Comparison of ENCODE assay signal across 26 mouse cellular contexts in the genomic region with DNA sequence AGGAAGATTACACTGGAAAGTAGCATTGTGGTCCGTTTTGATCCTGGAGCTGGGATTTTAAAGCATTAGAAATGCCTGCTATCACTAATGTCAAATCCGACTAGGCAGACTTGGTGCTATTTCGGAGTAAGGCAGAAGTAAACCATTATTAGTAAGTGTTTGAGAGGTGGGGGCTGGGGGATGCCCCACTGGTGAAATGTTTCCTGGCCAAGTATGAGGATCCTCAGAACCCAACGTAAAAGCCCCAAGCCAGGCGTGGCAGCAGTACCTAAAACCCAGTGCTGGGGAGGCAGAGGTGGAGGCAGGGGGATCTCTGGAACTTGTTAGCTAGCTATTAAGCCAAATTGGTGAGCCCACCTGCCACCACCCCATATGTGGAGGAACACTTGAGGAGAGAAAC.
DNase-seq lines count a peak whose midpoint lies in the region; ATAC-seq lines count a peak whose summit lies in the region.
"Had no signal": no experiment of that assay in that cellular context is flagged by ENCODE, and none has a peak within 500 bp of the region (broad histone marks: within the 10 kb centered on the region; RNA-seq: fewer than 3 reads in every experiment).

No protein-coding gene starts in this region.

- DNase-seq in hindbrain, embryonic 10.5 days (ENCODE audit: low spot score): no peak
- DNase-seq in midbrain, embryonic 14.5 days: no peak
- no peak for DNase-seq in midbrain, embryonic 10.5 days (ENCODE audit: low spot score)
- no peak for DNase-seq in embryonic facial prominence, embryonic 14.5 days (ENCODE audit: low spot score)
- DNase-seq in neural tube, embryonic 10.5 days (ENCODE audit: extremely low spot score, low spot score): no peak
- DNase-seq in retina, embryonic 14.5 days (ENCODE audit: low spot score): no peak
- DNase-seq: adrenal gland, adult 2 months; B cell, adult 2 months; cerebellum, adult 11-12 months; cerebellum, postnatal 14 days; gastrocnemius, postnatal 14 days; heart, adult 11 months; kidney, adult 9 months; kidney, postnatal 25 days; layer of hippocampus, postnatal 36 days; retina, postnatal 1 day; right cerebral cortex, postnatal 25 days; spleen, adult 18-20 months; thymus, postnatal 14 days had no signal

- H3K9ac ChIP-seq in hindbrain, embryonic 16.5 days (ENCODE audit: low read depth, low read length): no peak overlapping the region
- H3K9ac ChIP-seq in midbrain, embryonic 14.5 days (replicated peaks; ENCODE audit: low read length): no peak overlapping the region
- no peak overlapping the region for H3K9ac ChIP-seq in embryonic facial prominence, embryonic 14.5 days (ENCODE audit: low read depth, low read length)
- H3K9ac ChIP-seq: hindbrain, embryonic 13.5 days; intestine, embryonic 15.5 days; liver, embryonic 15.5 days had no signal

- H3K36me3 ChIP-seq in hindbrain, embryonic 10.5 days: peaks cover 11% of the 10 kb centered on the region
- H3K36me3 ChIP-seq in hindbrain, embryonic 16.5 days (ENCODE audit: control insufficient read depth, insufficient read depth, low read length): no peaks in the 10 kb centered on the region
- H3K36me3 ChIP-seq in midbrain, embryonic 14.5 days (ENCODE audit: control insufficient read depth, insufficient read depth, low read length): no peaks in the 10 kb centered on the region
- peaks cover 12% of the 10 kb centered on the region for H3K36me3 ChIP-seq in midbrain, embryonic 10.5 days
- no peaks in the 10 kb centered on the region for H3K36me3 ChIP-seq in embryonic facial prominence, embryonic 14.5 days (ENCODE audit: control insufficient read depth, insufficient read depth, low read length)
- H3K36me3 ChIP-seq: hindbrain, embryonic 13.5 days; intestine, embryonic 15.5 days; liver, embryonic 15.5 days had no signal

- H3K27ac ChIP-seq in hindbrain, embryonic 10.5 days: peak overlapping the region; percentile 16; the same call in 1 of the 2 replicates
- no peak overlapping the region for H3K27ac ChIP-seq in hindbrain, embryonic 16.5 days (ENCODE audit: low read depth, low read length)
- H3K27ac ChIP-seq in midbrain, embryonic 14.5 days (replicated peaks; ENCODE audit: low read depth, low read length): 0 out of 2 replicates have a peak overlapping the region, but pooled peaks have one; percentile 8
- no peak overlapping the region for H3K27ac ChIP-seq in midbrain, embryonic 10.5 days (replicated peaks)
- 0 out of 2 replicates have a peak overlapping the region, but pooled peaks have one; percentile 68 for H3K27ac ChIP-seq in embryonic facial prominence, embryonic 14.5 days (replicated peaks; ENCODE audit: low read depth, low read length)
- H3K27ac ChIP-seq: hindbrain, embryonic 13.5 days; layer of hippocampus, adult 2 months; liver, embryonic 15.5 days had no signal

- peaks cover 9% of the 10 kb centered on the region for H3K4me1 ChIP-seq in hindbrain, embryonic 10.5 days (replicated peaks)
- no peaks in the 10 kb centered on the region for H3K4me1 ChIP-seq in hindbrain, embryonic 16.5 days (ENCODE audit: control insufficient read depth, insufficient read depth, low read depth, low read length)
- no peaks in the 10 kb centered on the region for H3K4me1 ChIP-seq in midbrain, embryonic 14.5 days (ENCODE audit: control insufficient read depth, insufficient read depth, low read length)
- H3K4me1 ChIP-seq in midbrain, embryonic 10.5 days: peaks cover 5% of the 10 kb centered on the region; the same call in 1 of the 2 replicates
- H3K4me1 ChIP-seq in embryonic facial prominence, embryonic 14.5 days (ENCODE audit: control insufficient read depth, insufficient read depth, low read length): peaks cover 8% of the 10 kb centered on the region; the same call in 1 of the 2 replicates

- H3K9me3 ChIP-seq in hindbrain, embryonic 10.5 days: no peaks in the 10 kb centered on the region
- H3K9me3 ChIP-seq in hindbrain, embryonic 16.5 days (ENCODE audit: control insufficient read depth, low read length): no peaks in the 10 kb centered on the region
- no peaks in the 10 kb centered on the region for H3K9me3 ChIP-seq in midbrain, embryonic 14.5 days (ENCODE audit: control insufficient read depth, low read length)
- H3K9me3 ChIP-seq in midbrain, embryonic 10.5 days (replicated peaks): no peaks in the 10 kb centered on the region
- H3K9me3 ChIP-seq in embryonic facial prominence, embryonic 14.5 days (ENCODE audit: control insufficient read depth, low read length): no peaks in the 10 kb centered on the region
- H3K9me3 ChIP-seq: forebrain, embryonic 10.5 days; hindbrain, embryonic 13.5 days; intestine, embryonic 15.5 days; liver, embryonic 15.5 days had no signal

- WGBS in hindbrain, embryonic 10.5 days: 82% methylated on average over 5 of the region's 5 CpGs
- WGBS in hindbrain, embryonic 16.5 days: 81% methylated on average over 5 of the region's 5 CpGs
- 80% methylated on average over 5 of the region's 5 CpGs for WGBS in midbrain, embryonic 14.5 days
- 82% methylated on average over 5 of the region's 5 CpGs for WGBS in midbrain, embryonic 10.5 days
- WGBS in embryonic facial prominence, embryonic 14.5 days: 56% methylated on average over 5 of the region's 5 CpGs

- H3K27me3 ChIP-seq in hindbrain, embryonic 10.5 days (ENCODE audit: insufficient read depth, poor library complexity, severe bottlenecking): no peaks in the 10 kb centered on the region
- H3K27me3 ChIP-seq in hindbrain, embryonic 16.5 days (replicated peaks; ENCODE audit: control insufficient read depth, insufficient read depth, low read length): no peaks in the 10 kb centered on the region
- H3K27me3 ChIP-seq in midbrain, embryonic 14.5 days (ENCODE audit: control insufficient read depth, insufficient read depth, low read length): no peaks in the 10 kb centered on the region
- no peaks in the 10 kb centered on the region for H3K27me3 ChIP-seq in midbrain, embryonic 10.5 days (ENCODE audit: low read depth, poor library complexity, severe bottlenecking)
- H3K27me3 ChIP-seq in embryonic facial prominence, embryonic 14.5 days (replicated peaks; ENCODE audit: control insufficient read depth, insufficient read depth, low read length): no peaks in the 10 kb centered on the region
- H3K27me3 ChIP-seq: hindbrain, embryonic 13.5 days; intestine, embryonic 15.5 days; liver, embryonic 15.5 days had no signal

- no peak overlapping the region for H3K4me3 ChIP-seq in hindbrain, embryonic 10.5 days
- H3K4me3 ChIP-seq in hindbrain, embryonic 16.5 days (ENCODE audit: low read length): no peak overlapping the region
- no peak overlapping the region for H3K4me3 ChIP-seq in midbrain, embryonic 14.5 days (replicated peaks; ENCODE audit: low read depth, low read length)
- no peak overlapping the region for H3K4me3 ChIP-seq in midbrain, embryonic 10.5 days
- H3K4me3 ChIP-seq in embryonic facial prominence, embryonic 14.5 days (ENCODE audit: low read depth, low read length): no peak overlapping the region
- H3K4me3 ChIP-seq: forebrain, embryonic 10.5 days; hindbrain, embryonic 13.5 days; intestine, embryonic 15.5 days; layer of hippocampus, adult 2 months; liver, embryonic 15.5 days had no signal

- ATAC-seq in hindbrain, embryonic 16.5 days: no peak
- ATAC-seq in midbrain, embryonic 14.5 days (ENCODE audit: low FRiP score, low TSS enrichment): no peak
- no peak for ATAC-seq in embryonic facial prominence, embryonic 14.5 days (ENCODE audit: low read depth)
- ATAC-seq: forebrain, embryonic 16.5 days had no signal

- H3K4me2 ChIP-seq in hindbrain, embryonic 16.5 days (ENCODE audit: low read length): no peak overlapping the region
- no peak overlapping the region for H3K4me2 ChIP-seq in midbrain, embryonic 14.5 days (ENCODE audit: low read length)
- no peak overlapping the region for H3K4me2 ChIP-seq in embryonic facial prominence, embryonic 14.5 days (ENCODE audit: low read depth, low read length)
- H3K4me2 ChIP-seq: hindbrain, embryonic 13.5 days; intestine, embryonic 15.5 days; liver, embryonic 15.5 days had no signal

Comparison
In these comparisons a context has a peak if more than half of its experiments do, and no peak if none do; other contexts are left out.
1. H3K27ac ChIP-seq: peak in hindbrain, embryonic 10.5 days (single experiment), midbrain, embryonic 14.5 days (single experiment) and embryonic facial prominence, embryonic 14.5 days (single experiment); none in hindbrain, embryonic 16.5 days (single experiment) and midbrain, embryonic 10.5 days (single experiment).